Mouse (Mus musculus): ENCODE measurements around the gene Clasrp.

The Clasrp gene

GRCm38 (mm10) chr7:19603849-19604605 lies at the start of gene Clasrp:
Clasrp (minus strand) TSS chr7:19604486.
- DNase-seq, result peak; percentile 98

- no peak for DNase-seq
Observed at GRCm38 (mm10) chr7:19652614-19653013, 48.3 kb upstream of the Clasrp start.

- no peak for DNase-seq
Observed at GRCm38 (mm10) chr7:19651063-19651786, 46.9 kb upstream of the Clasrp start.

GRCm38 (mm10) chr7:19641223-19641622 lies 36.9 kb upstream of the Clasrp start:
- no peak for DNase-seq

- no peak for DNase-seq
Observed at GRCm38 (mm10) chr7:19635074-19635827, 31.0 kb upstream of the Clasrp start.

- DNase-seq, result no peak
Observed at GRCm38 (mm10) chr7:19634591-19634990, 30.3 kb upstream of the Clasrp start.

DNA sequence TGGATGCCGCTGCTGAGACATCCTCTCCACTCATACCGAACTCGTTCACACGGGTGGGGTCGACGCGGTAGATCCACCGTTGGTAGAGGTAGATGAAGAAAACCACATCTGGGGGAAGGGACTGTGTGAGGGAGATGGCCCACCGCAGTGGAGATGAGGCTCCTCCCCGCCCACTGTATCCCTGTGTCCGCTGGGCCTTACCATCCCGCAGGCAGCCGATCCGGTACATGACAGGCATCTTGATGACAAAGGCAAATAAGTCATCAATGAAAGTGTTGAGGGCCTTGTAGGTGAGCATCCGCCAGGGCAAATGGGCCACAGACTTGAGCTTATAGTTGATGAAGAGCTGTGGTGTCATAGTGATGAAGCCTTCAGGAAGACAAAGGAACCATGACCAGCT lies 29.6 kb upstream of the Clasrp start:
- DNase-seq, result no peak

GRCm38 (mm10) chr7:19633197-19633596 lies 28.9 kb upstream of the Clasrp start:
- DNase-seq, result no peak

DNA sequence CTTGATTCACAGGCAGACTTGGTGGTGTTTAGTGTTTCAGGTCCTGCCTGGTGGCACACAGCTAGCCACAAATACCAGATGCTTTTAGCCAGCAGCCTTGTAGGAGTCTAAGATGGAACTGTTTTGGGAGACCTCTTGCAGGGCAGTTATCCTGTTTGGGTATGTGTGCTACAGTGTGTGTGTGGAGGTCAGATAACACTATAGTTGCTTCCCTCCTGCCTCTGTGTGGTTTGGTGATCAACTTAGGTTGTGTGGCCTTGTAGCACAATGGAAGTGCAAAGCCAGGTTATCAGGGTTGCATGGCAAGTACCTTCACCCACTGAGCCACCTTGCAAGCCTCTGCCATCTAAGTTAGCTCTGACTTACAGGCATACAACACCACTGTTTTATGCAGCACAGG lies 28.4 kb upstream of the Clasrp start:
- no peak for DNase-seq

DNA sequence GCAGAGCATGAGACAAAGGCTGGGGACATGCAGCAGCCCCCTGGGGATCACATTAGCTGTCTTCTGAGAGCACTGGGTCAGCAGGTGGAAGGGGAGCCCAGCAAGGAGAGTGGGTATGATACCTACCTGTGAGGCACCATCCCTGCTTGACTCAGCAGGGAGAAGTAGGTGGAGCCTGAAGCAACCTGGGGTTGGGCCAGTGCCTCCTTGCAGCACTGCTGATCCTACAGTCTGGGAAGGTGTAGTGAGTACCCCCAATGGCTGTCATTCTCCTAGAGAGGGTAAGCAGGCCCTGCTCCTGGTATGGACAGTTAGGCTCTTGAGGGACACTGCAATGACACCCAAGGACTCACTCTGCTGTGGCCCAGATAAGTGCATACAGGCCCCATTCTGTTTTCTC lies 28.0 kb upstream of the Clasrp start:
- DNase-seq, result no peak

DNA sequence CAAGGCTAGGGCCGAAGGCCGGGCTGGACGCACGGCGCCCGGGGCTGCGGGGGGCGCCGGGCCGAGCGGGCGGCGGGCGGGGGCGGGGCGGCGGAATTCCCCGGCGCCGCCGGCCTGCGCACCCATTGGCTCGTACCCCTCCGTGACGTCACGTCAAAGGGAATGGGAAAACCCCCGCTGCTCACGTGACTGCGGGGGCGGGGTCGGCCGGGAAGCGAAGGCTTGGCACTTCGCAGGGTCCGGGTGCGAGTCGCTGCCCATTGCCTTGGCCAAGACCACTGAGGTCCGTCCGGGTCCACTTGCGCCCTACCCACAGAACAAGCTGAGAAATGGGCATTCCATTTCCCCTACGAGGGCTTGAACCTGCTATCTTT lies 25.1 kb upstream of the Clasrp start, which contains the start of gene Relb:
Gene Relb, minus strand, starts transcription at position 78 of the 374 bp plus-strand sequence.
- DNase-seq, result peak; percentile 96

DNA sequence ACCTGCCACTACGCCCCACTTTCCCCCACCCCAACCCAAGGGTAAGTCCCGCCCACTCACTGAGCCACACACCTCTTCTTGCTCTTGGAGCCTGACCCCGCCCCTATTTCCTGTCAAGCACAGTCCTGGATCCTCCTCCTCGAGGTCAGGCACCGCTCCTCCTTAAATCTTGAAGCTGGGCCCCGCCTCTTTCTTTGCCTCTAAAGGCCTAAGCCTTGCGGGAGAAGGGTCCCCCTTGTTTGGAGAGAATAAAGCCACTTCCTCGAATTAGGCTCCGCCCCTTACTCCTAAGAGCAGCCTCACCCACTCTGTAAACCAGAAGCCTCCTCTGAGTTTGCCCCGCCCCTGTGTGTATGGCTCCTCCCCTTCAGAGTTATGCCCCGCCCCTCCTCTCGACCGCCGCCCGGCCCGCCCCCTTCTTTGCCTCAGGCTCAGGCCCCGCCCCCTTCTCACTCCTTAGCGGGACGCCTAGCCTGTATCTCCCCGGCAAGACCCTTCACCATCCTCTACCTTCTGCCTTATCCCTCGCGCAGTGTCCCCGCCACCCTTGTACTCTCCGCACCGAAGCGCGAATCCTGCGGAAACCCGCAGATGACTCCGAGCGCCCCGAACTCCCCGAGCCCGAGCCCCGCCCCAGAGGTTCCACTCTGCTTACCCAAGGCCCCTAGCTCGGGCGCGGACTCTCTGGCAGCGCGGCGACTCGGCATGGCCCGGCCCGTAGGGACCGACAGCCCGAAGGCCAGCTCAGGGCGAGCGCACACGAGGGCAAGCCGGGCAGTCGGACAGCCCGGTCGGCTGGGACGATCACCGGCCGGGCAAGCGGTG lies 24.5 kb upstream of the Clasrp start:
- peak; percentile 93 for DNase-seq

DNA sequence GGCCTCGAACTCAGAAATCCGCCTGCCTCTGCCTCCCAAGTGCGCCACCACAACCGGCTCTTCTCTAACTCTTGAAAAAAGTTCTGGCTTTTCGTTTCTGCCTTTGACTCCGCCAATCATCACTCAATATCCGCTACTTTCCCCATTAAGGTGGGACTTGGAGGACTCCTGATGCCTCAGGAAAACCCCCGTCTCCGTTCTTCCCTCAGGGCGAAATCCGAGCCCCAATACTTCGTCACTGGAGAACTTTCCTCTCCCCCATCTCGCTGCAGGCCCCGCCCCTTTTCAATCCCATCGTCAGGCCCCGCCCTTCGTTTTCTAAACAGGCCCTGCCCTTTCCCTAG lies 23.9 kb upstream of the Clasrp start:
- DNase-seq, result no peak

DNA sequence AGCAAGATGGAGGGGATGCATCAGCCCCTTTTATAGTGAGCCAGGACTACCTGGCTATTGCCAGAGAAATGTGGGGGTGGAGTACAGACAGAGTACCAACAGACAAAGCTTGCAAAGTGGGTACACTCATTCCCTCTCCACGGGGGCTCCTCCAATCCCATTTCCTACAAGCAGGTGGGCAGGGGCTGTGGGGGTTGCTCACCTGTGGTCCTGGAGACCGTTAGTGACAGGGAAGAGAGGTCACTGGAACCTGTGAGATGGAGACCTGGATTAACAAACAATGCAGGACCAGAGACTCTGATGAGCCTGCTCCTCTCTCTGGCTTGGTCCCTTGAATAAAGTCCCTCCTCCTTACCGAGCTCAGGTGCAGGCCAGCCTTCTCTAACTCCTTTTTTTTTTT lies 23.4 kb upstream of the Clasrp start:
- DNase-seq, result no peak

DNA sequence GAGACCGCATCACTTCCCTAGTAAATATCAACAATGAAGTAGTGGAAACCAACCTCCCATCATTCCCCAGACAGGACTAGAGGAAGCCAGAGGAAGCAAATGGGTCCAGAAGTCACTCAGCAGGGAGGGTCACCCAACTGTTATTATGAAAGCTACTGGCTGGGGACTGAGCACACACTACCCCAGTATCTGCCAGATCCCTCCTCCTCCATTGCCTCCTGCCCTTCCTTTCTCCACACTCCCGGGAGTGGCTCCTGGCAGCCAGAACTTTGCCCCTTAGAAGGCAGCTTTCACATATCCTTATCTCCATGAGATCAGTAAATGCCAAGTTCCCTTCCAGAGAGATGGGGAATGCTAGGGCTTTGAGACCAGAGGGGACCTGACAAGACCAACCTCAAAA lies 19.1 kb upstream of the Clasrp start:
- DNase-seq, result no peak

- DNase-seq, result no peak
Observed at GRCm38 (mm10) chr7:19622241-19622640, 18.0 kb upstream of the Clasrp start.

DNA sequence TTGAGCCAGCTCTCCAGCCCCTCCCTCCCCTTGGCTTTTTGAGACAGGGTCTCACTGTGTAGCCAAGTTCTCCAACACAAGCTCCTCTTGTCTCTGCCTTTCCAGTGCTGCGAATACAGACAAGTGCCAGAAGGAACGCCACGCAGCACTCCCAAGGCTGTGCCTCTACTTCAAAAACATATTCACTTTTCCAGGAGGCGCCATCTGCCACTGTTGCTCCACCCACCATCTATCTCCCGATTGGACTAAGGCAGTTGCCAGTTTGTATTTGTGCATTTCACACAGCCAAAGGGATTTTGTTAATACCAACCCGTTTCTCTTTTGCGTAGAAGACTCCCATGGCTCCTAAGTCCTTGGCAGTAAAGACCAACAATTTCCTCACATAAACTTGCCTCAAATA lies 16.5 kb upstream of the Clasrp start:
- no peak for DNase-seq

- DNase-seq, result peak; percentile 92
Observed at GRCm38 (mm10) chr7:19619004-19619801, 14.9 kb upstream of the Clasrp start.

GRCm38 (mm10) chr7:19615036-19615577 lies 10.8 kb upstream of the Clasrp start:
- DNase-seq, result no peak

- DNase-seq, result no peak
Observed at GRCm38 (mm10) chr7:19610969-19611368, 6.7 kb upstream of the Clasrp start.

DNA sequence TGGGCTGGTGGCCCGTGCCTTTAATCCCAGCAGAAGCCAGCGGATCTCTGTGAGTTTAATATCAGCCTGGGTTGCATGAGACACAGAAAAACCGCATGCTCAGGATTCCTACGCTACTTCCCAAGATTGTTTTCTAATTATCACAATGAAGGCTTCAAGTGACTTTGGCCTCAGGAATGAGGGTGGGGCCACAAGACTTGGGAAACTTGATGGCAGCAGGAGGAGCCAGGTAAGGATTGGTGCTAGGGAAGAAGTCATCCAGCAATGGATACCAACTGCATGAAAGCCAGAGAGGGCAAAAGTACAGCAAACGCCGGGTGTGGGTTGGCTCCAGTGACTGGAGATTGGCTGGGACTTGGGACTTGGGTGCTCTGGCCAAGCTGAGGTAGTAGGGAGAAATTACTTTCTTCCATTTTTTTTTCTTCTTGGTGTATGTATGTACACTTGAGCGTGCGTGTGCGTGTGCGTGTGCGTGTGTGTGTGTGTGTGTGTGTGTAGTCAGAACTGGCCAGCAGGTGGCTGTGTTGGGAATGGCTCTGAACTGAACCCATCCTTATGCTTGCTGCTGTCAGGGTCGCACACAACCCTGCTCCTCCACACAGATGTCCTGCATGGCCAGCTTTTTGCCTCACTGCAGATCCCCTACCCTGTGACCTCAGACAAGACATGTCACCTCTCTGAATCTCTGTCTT lies 5.5 kb upstream of the Clasrp start:
- DNase-seq, result no peak

Measured in embryo, embryonic 11 days (tissue).